ENCODE assay signal across 18 mouse cellular contexts in the genomic region with DNA sequence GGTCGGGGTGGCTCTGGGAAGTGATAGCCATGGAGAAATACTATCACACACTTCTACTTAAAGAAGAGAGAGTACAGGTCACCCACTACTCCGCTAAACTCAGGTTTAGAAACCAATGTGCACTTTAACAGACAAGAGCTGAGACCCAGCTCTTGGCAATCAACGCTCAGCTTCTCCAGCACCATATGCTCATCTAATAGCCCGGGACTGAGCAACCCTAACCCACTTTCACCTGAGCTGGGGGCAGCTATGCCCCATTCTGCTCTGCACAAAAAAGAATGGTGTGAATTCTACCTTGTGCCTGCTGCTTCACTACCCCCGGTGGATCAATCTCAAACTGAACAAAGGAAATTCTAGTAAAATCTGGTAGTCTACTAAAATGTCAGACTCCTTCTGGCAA. TPM values are rescaled to one million over a fixed set of nuclear protein-coding genes. Genes with fewer than 3 reads are reported as not detected.
DNase-seq lines count a peak whose midpoint lies in the region; ATAC-seq and TF ChIP-seq lines count a peak whose summit lies in the region.
"Had no signal": no experiment of that assay in that cellular context is flagged by ENCODE, and none has a peak within 500 bp of the region (broad histone marks: within the 10 kb centered on the region; RNA-seq: fewer than 3 reads in every experiment).

No protein-coding gene starts in this region.

- H3K4me2 ChIP-seq in forebrain, embryonic 13.5 days, result no peak overlapping the region
- no peak overlapping the region for H3K4me2 ChIP-seq in forebrain, embryonic 11.5 days (ENCODE audit: low read depth, low read length, severe bottlenecking)
- H3K4me2 ChIP-seq in intestine, postnatal 0 days (replicated peaks; ENCODE audit: low read depth), result no peak overlapping the region
- H3K4me2 ChIP-seq in intestine, embryonic 15.5 days (replicated peaks), result no peak overlapping the region
- H3K4me2 ChIP-seq: heart, embryonic 11.5 days; heart, embryonic 15.5 days; hindbrain, embryonic 13.5 days had no signal

- H3K27ac ChIP-seq in cerebellum, adult 2 months (ENCODE audit: insufficient read depth, low read length), result no peak overlapping the region
- 0 out of 2 replicates have a peak overlapping the region, but pooled peaks have one; percentile 12 for H3K27ac ChIP-seq in forebrain, embryonic 13.5 days
- H3K27ac ChIP-seq in forebrain, embryonic 11.5 days (ENCODE audit: low read depth, low read length), result no peak overlapping the region
- H3K27ac ChIP-seq in intestine, postnatal 0 days (ENCODE audit: low read depth, low read length), result peak overlapping the region; percentile 66; the same call in 1 of the 2 replicates
- no peak overlapping the region for H3K27ac ChIP-seq in intestine, embryonic 15.5 days
- H3K27ac ChIP-seq: embryonic facial prominence, embryonic 10.5 days; heart, adult 2 months; heart, embryonic 15.5 days; hindbrain, embryonic 13.5 days; hindbrain, postnatal 0 days had no signal

- H3K4me3 ChIP-seq in cerebellum, adult 2 months (replicated peaks; ENCODE audit: insufficient read depth, low read depth, low read length), result no peak overlapping the region
- no peak overlapping the region for H3K4me3 ChIP-seq in forebrain, embryonic 13.5 days
- H3K4me3 ChIP-seq in forebrain, embryonic 11.5 days (ENCODE audit: low read depth, low read length), result no peak overlapping the region
- no peak overlapping the region for H3K4me3 ChIP-seq in intestine, postnatal 0 days (ENCODE audit: low read depth, low read length)
- no peak overlapping the region for H3K4me3 ChIP-seq in intestine, embryonic 15.5 days (replicated peaks)
- H3K4me3 ChIP-seq: embryonic facial prominence, embryonic 10.5 days; heart, adult 2 months; heart, embryonic 15.5 days; hindbrain, embryonic 13.5 days had no signal

- TF ChIP-seq POLR2A in cerebellum, adult 2 months (IDR thresholded peaks at IDR 0.05; ENCODE audit: borderline replicate concordance, insufficient read depth, low read length), result no peak

- H3K9ac ChIP-seq in forebrain, embryonic 13.5 days, result no peak overlapping the region
- H3K9ac ChIP-seq in forebrain, embryonic 11.5 days (ENCODE audit: low read length), result no peak overlapping the region
- H3K9ac ChIP-seq in intestine, postnatal 0 days (ENCODE audit: low read depth, low read length), result no peak overlapping the region
- H3K9ac ChIP-seq in intestine, embryonic 15.5 days, result no peak overlapping the region
- H3K9ac ChIP-seq: heart, embryonic 15.5 days; hindbrain, embryonic 13.5 days had no signal

- no peaks in the 10 kb centered on the region for H3K27me3 ChIP-seq in cerebellum, adult 2 months (ENCODE audit: control insufficient read depth, insufficient read depth, low read length)
- no peaks in the 10 kb centered on the region for H3K27me3 ChIP-seq in forebrain, embryonic 13.5 days
- H3K27me3 ChIP-seq in forebrain, embryonic 11.5 days (ENCODE audit: control insufficient read depth, insufficient read depth, low read length), result no peaks in the 10 kb centered on the region
- H3K27me3 ChIP-seq in intestine, postnatal 0 days (replicated peaks; ENCODE audit: control insufficient read depth, insufficient read depth, low read length), result no peaks in the 10 kb centered on the region
- no peaks in the 10 kb centered on the region for H3K27me3 ChIP-seq in intestine, embryonic 15.5 days (replicated peaks)
- H3K27me3 ChIP-seq: heart, embryonic 15.5 days; hindbrain, embryonic 13.5 days had no signal

- peak; percentile 38 to 66 for DNase-seq in cerebellum, adult 2 months
- DNase-seq in cerebellum, adult 11 months, result no peak
- no peak for DNase-seq in forebrain, embryonic 11.5 days (ENCODE audit: low spot score)
- DNase-seq in brain, adult 2 months (ENCODE audit: low read depth, low spot score), result peak; percentile 59
- DNase-seq: adrenal gland, postnatal 10 days; gastrocnemius, postnatal 14 days; heart, adult 2 months; heart, postnatal 14 days; kidney, adult 2 months had no signal

- TF ChIP-seq CTCF in cerebellum, adult 2 months (IDR thresholded peaks at IDR 0.05; ENCODE audit: borderline replicate concordance, insufficient read depth, low read depth, low read length), result no peak
- TF ChIP-seq CTCF in intestine, postnatal 0 days (IDR thresholded peaks at IDR 0.05; ENCODE audit: low read depth), result no peak

- no peak for ATAC-seq in forebrain, embryonic 13.5 days
- ATAC-seq in forebrain, embryonic 11.5 days (replicated peaks; ENCODE audit: low FRiP score), result no peak
- ATAC-seq in intestine, postnatal 0 days, result no peak
- no peak for ATAC-seq in intestine, embryonic 15.5 days
- ATAC-seq: hindbrain, postnatal 0 days had no signal

- peaks cover 30% of the 10 kb centered on the region for H3K4me1 ChIP-seq in cerebellum, adult 2 months (ENCODE audit: control insufficient read depth, insufficient read depth, low read length)
- H3K4me1 ChIP-seq in forebrain, embryonic 13.5 days, result 0 out of 2 replicates have a peak, but pooled peaks cover 5% of the 10 kb centered on the region
- no peaks in the 10 kb centered on the region for H3K4me1 ChIP-seq in forebrain, embryonic 11.5 days (replicated peaks; ENCODE audit: control insufficient read depth, insufficient read depth, low read length)
- 0 out of 2 replicates have a peak, but pooled peaks cover 3% of the 10 kb centered on the region for H3K4me1 ChIP-seq in intestine, postnatal 0 days (replicated peaks; ENCODE audit: control insufficient read depth, insufficient read depth, low read length)
- peaks cover 10% of the 10 kb centered on the region; the same call in 1 of the 2 replicates for H3K4me1 ChIP-seq in intestine, embryonic 15.5 days (replicated peaks)
- H3K4me1 ChIP-seq: embryonic facial prominence, embryonic 10.5 days; hindbrain, embryonic 13.5 days had no signal

- WGBS in cerebellum, adult 2 months, result 23% methylated on average over 5 of the region's 5 CpGs
- WGBS in forebrain, embryonic 13.5 days, result 93% methylated on average over 5 of the region's 5 CpGs
- 96% methylated on average over 5 of the region's 5 CpGs for WGBS in forebrain, embryonic 11.5 days
- 87% methylated on average over 5 of the region's 5 CpGs for WGBS in intestine, postnatal 0 days
- WGBS in intestine, embryonic 15.5 days, result 91% methylated on average over 5 of the region's 5 CpGs

- H3K36me3 ChIP-seq in forebrain, embryonic 13.5 days (ENCODE audit: poor library complexity, severe bottlenecking), result peaks cover 73% of the 10 kb centered on the region
- H3K36me3 ChIP-seq in forebrain, embryonic 11.5 days (ENCODE audit: control insufficient read depth, insufficient read depth, low read length), result peaks cover 4% of the 10 kb centered on the region
- H3K36me3 ChIP-seq in intestine, postnatal 0 days (ENCODE audit: control insufficient read depth, insufficient read depth), result peaks cover 42% of the 10 kb centered on the region
- peaks cover 23% of the 10 kb centered on the region for H3K36me3 ChIP-seq in intestine, embryonic 15.5 days

- no peaks in the 10 kb centered on the region for H3K9me3 ChIP-seq in forebrain, embryonic 13.5 days (replicated peaks)
- H3K9me3 ChIP-seq in forebrain, embryonic 11.5 days (ENCODE audit: control insufficient read depth, low read length), result no peaks in the 10 kb centered on the region
- no peaks in the 10 kb centered on the region for H3K9me3 ChIP-seq in intestine, postnatal 0 days (ENCODE audit: control insufficient read depth)
- H3K9me3 ChIP-seq in intestine, embryonic 15.5 days, result no peaks in the 10 kb centered on the region
- H3K9me3 ChIP-seq: embryonic facial prominence, embryonic 10.5 days; heart, embryonic 15.5 days; hindbrain, embryonic 13.5 days had no signal

RNA-seq across cellular contexts. Expression of a gene that starts 11.3 kb away (rescaled TPM):
- 33.2 and 34.0 TPM in 2 replicates for polyA plus RNA-seq in cerebellum, adult 2 months (2012; rRNA removed)
- polyA plus RNA-seq in forebrain, embryonic 13.5 days (2015; fragmentation: Nextera tagmentation; extraction: Ambion mirVana), result 35.6 and 39.0 TPM in 2 replicates
- 35.7 and 38.9 TPM in 2 replicates for polyA plus RNA-seq in forebrain, embryonic 11.5 days (2014; fragmentation: Nextera tagmentation; extraction: Ambion mirVana)
- polyA plus RNA-seq in intestine, postnatal 0 days (2015; fragmentation: Nextera tagmentation; extraction: Ambion mirVana), result 10.9 and 11.4 TPM in 2 replicates
- polyA plus RNA-seq in intestine, embryonic 15.5 days (2015; fragmentation: Nextera tagmentation; extraction: Ambion mirVana), result 23.8 and 26.4 TPM in 2 replicates

RNA-seq across cellular contexts. Expression of a gene that starts 17.6 kb away (rescaled TPM):
- polyA plus RNA-seq in cerebellum, adult 2 months (2012; rRNA removed), result 35.2 and 40.2 TPM in 2 replicates
- 155 and 158 TPM in 2 replicates for polyA plus RNA-seq in forebrain, embryonic 13.5 days (2015; fragmentation: Nextera tagmentation; extraction: Ambion mirVana)
- polyA plus RNA-seq in forebrain, embryonic 11.5 days (2014; fragmentation: Nextera tagmentation; extraction: Ambion mirVana), result 73.2 and 78.7 TPM in 2 replicates
- 103 and 107 TPM in 2 replicates for polyA plus RNA-seq in intestine, postnatal 0 days (2015; fragmentation: Nextera tagmentation; extraction: Ambion mirVana)
- 118 and 140 TPM in 2 replicates for polyA plus RNA-seq in intestine, embryonic 15.5 days (2015; fragmentation: Nextera tagmentation; extraction: Ambion mirVana)

RNA-seq across cellular contexts. Expression of a gene that starts 21.9 kb away (rescaled TPM):
- polyA plus RNA-seq in cerebellum, adult 2 months (2012; rRNA removed), result 115 and 120 TPM in 2 replicates
- polyA plus RNA-seq in forebrain, embryonic 13.5 days (2015; fragmentation: Nextera tagmentation; extraction: Ambion mirVana), result 21.5 and 25.6 TPM in 2 replicates
- 30.6 and 32.2 TPM in 2 replicates for polyA plus RNA-seq in forebrain, embryonic 11.5 days (2014; fragmentation: Nextera tagmentation; extraction: Ambion mirVana)
- 20.4 and 21.1 TPM in 2 replicates for polyA plus RNA-seq in intestine, postnatal 0 days (2015; fragmentation: Nextera tagmentation; extraction: Ambion mirVana)
- 31.1 and 33.9 TPM in 2 replicates for polyA plus RNA-seq in intestine, embryonic 15.5 days (2015; fragmentation: Nextera tagmentation; extraction: Ambion mirVana)

RNA-seq across cellular contexts. Expression of a gene that starts 22.2 kb away (rescaled TPM):
- not detected in 2 replicates for polyA plus RNA-seq in cerebellum, adult 2 months (2012; rRNA removed)
- polyA plus RNA-seq in forebrain, embryonic 13.5 days (2015; fragmentation: Nextera tagmentation; extraction: Ambion mirVana), result not detected in 2 replicates
- not detected in 2 replicates for polyA plus RNA-seq in forebrain, embryonic 11.5 days (2014; fragmentation: Nextera tagmentation; extraction: Ambion mirVana)
- polyA plus RNA-seq in intestine, postnatal 0 days (2015; fragmentation: Nextera tagmentation; extraction: Ambion mirVana), result 37.9 and 40.4 TPM in 2 replicates
- polyA plus RNA-seq in intestine, embryonic 15.5 days (2015; fragmentation: Nextera tagmentation; extraction: Ambion mirVana), result 24.0 and 25.6 TPM in 2 replicates
- polyA plus RNA-seq: C2C12; embryonic facial prominence, embryonic 10.5 days; heart, embryonic 15.5 days; hindbrain, embryonic 13.5 days had no signal

RNA-seq across cellular contexts. Expression of a gene that starts 59.9 kb away (rescaled TPM):
- 7.1 and 7.4 TPM in 2 replicates for polyA plus RNA-seq in cerebellum, adult 2 months (2012; rRNA removed)
- not detected in 2 replicates for polyA plus RNA-seq in forebrain, embryonic 13.5 days (2015; fragmentation: Nextera tagmentation; extraction: Ambion mirVana)
- polyA plus RNA-seq in forebrain, embryonic 11.5 days (2014; fragmentation: Nextera tagmentation; extraction: Ambion mirVana), result not detected in 2 replicates
- 181 and 192 TPM in 2 replicates for polyA plus RNA-seq in intestine, postnatal 0 days (2015; fragmentation: Nextera tagmentation; extraction: Ambion mirVana)
- polyA plus RNA-seq in intestine, embryonic 15.5 days (2015; fragmentation: Nextera tagmentation; extraction: Ambion mirVana), result 57.2 and 75.0 TPM in 2 replicates
- polyA plus RNA-seq: C2C12; heart, adult 2 months; heart, embryonic 15.5 days; kidney, adult 2 months had no signal

Comparison
In these comparisons a context has a peak if more than half of its experiments do, and no peak if none do; other contexts are left out.
1. DNase-seq: peak in cerebellum, adult 2 months (2 of 2) and brain, adult 2 months (single experiment); none in cerebellum, adult 11 months (single experiment) and forebrain, embryonic 11.5 days (single experiment).
2. H3K27ac ChIP-seq: peak in forebrain, embryonic 13.5 days (single experiment) and intestine, postnatal 0 days (single experiment); none in cerebellum, adult 2 months (single experiment), forebrain, embryonic 11.5 days (single experiment) and intestine, embryonic 15.5 days (single experiment).